Mouse (Mus musculus) left cerebral cortex, postnatal 36 days (tissue): ENCODE measurements around the gene Zbtb16. TPM values are rescaled to one million over a fixed set of nuclear protein-coding genes. Genes with fewer than 3 reads are reported as not detected.

ENCODE experiments used
- DNase-seq, 2 experiments: peaks; one replicate each; pipeline ENCODE4 v3.0.0; 2021 to 2022; ENCODE audit warnings: low spot score in 2 of 2, mixed read lengths in 1 of 2
- intact Hi-C: fragments of 180-260 bp; cut with DNase I; formaldehyde crosslinking; loops from one replicate; pipeline ENCODE4 v1.15.1; 2025
- total RNA-seq, 2 experiments: library from RNA; stranded (reverse); gene quantifications; 2 replicates each; pipeline ENCODE4 v1.2.3; 2021

Zbtb16 gene
- total RNA-seq, 2 experiments from 2014 or later, result 75.1 to 93.6 TPM

DNA sequence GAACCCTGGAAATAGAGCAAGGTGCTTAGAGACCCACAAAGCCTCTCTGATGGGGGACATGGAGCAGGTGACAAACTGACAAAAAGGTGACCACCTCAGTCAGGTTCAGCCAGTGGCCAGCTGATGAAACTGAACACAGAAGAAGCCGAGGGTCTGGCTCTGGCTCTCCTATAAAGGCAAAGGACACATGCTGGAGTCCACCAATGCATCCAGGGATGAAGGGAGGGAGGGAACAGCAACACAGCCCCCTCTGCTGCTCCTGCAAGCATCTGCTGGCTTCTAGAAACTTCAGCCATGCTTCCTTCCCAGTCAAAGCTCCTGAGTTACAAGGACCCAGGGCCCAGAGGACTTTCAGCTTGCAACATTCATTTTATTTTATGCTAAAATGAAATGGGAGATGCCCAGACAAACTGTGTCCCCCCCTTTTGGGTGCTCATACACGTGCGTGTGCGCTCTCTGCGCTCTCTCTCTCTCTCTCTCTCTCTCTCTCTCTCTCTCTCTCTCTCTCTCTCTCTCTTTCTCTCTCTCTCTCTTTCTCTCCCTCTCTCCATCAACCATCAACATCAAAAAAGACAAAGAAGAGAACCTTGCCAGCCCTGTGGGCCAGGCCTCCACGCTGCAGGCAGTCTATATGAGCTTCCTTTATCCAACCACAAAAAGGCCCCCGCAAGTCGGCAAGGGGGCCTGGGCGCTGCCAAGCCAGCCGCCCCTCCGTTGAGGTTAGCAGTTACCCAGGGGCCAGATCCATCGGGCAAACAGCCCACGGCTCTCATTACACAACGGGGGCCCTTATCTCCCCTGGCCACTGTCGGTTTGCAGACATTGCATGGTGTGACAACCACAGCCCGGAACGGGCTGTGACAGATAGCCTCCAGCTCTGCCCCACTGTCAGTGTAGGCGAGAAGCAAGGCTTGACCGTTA lies 21.8 kb downstream of the Zbtb16 start:
- no peak for DNase-seq

DNA sequence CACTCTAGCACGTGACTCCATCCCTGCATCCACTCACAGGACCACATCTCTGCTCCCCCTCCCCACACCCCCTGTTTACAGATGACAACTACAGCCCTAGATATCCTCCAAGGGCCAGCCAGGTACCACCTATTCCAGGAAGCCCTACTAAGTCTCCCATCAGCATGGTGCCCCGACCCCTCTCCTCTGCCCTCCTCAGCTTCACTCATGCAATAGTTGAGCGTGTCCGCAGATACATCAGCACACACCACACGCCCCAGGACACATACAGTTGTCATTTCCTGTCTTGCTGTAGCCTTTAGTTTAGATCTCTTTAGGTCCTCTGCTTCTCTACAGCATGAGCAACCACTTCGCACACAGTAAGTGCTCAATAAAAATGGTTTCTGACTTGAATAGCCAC lies 23.7 kb downstream of the Zbtb16 start:
- DNase-seq, result no peak
- intact Hi-C loops, result no loop called here

More for the DNA sequence above, 21.8 kb downstream of the Zbtb16 start:
- intact Hi-C loops, result no loop called here

DNA sequence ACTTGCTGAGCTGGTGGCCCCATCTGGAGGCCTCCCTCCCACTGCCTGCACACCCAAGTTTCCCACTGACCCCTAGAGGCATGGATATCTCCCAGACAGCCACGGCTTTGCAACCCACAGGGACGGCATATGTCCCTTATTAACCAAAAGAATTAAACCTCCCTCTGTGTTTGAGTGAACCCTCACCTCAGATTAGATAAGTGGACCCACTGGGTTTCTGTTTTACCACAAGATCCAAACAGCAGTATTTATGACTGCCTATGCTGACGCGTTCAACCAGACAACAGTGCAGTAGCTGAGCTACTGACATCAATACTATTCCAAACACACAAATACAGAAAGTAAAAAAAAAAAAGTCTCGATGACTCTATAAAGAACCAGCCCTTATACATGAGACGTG lies 29.4 kb downstream of the Zbtb16 start:
- DNase-seq, result no peak
- intact Hi-C loops, result no loop called here

DNA sequence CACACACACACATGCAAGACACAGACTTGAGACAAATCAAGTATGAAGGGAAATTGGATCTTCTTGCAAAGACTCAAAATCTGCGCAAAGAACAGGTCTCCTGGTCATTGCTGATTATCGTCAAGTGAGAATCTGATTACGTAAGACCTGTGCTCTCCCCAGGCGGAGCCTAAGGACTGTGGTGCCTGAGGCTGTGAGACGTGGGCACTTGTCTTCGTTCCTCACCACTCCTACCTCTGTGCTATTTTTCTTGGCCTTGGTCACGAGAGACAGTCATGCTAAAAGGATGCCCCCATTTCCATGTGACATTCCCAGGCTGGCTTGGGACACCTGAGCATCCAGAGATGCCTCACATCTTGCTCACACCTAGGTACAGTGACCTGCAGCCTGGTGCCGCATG lies 30.2 kb downstream of the Zbtb16 start:
- intact Hi-C loops, result no loop called here
- DNase-seq, result peak in 1 of 2 experiments; percentile 66

DNA sequence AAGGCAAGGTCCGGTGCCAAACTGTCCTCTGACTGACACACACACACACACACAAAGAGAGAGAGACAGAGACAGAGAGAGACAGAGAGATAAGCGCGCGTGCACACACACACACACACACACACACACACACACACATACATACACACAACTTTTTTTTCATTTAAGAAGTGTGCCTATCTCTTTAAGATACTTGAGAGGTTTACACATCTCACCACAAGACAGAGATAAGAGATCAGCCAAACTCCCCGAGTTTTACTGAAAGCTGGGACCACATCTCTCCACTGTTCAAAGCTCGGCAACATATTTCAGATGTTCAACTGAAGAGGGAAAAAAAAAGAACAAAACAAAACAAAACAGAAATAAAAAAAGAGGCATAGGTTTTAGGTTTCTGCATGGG lies 31.5 kb downstream of the Zbtb16 start:
- DNase-seq, result no peak
- intact Hi-C loops, result loop anchor here (5.0 kb wide), 1 partner anchor 72 kb away; no protein-coding TSS in a partner anchor

DNA sequence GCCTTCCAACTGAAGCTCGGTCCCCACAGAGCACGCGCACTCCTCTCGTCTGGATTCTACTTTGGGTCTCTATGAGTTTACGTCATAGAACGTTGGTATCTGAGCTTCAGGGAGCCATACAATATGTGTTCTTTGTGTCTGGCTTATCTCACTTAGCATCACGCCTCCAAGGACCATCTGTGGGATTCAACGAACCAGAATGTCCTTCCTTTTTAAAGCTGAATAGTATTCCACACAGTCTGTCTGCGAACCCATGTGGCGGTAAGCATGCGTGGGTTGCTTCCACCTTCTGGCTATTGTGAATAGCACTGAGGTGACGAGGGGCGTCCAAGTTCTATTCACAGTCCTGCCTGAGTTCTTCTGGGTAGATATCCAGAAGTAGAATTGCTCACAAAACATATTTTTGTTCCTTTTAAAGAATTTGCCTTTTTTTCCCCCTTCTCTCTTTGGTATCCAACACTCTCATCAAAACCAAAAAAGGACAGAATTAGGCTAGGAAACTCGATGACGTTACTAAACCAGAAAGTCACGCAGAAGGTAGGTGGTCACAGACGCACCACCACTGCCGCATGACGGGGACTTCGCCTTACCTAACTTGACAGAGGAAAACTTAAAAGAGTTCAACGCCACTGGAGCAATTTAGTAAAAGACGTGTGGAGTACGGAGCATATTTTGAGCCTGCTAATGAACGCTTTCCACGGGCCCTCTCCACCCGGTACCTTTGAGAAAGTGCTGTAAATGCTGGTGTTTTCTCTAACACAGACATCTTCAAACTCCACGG lies 32.4 kb downstream of the Zbtb16 start:
- peak; percentile 80 to 85 for DNase-seq
- intact Hi-C loops, result loop anchor here (5.0 kb wide), 1 partner anchor 71 kb away; no protein-coding TSS in a partner anchor

DNA sequence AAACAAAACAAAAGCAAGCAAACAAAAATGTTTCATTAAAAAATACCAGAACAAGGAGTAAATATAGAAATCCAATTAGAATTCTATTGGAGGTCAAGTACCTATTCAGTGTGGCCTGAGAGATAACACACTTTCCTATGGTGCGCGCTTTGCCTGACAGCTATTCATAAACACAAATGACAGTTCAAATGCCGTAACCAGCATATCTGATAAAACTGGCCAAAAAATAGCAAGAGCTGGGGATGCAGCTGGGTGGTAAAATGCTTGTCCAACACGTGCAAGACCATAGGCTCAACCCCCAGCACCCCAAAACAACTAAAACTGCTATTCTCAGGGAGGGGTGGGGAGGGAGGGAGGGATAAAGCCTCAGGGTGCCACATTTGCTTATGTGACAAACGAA lies 33.6 kb downstream of the Zbtb16 start:
- no peak for DNase-seq
- intact Hi-C loops, result loop anchor here (5.0 kb wide), 1 partner anchor 70 kb away; no protein-coding TSS in a partner anchor

DNA sequence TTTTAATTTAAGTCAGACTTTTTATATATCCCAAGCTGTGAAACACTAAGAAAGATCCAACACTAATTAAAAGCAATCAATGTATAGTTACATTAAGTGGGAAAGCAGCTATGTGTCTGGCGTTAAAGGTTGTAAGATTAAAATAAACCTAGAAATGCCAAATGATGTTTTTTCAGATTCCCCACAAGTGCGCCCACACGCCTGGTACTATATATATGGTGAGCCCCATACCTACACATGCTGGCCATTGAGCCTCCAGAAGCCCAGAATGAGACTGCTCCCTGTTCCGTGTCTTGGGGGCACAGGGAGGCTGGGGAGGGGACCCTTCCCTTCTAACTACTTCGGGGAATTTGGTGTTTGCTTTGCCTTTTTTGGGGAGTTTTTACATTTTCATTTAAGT lies 34.7 kb downstream of the Zbtb16 start:
- no peak for DNase-seq
- intact Hi-C loops, result loop anchor here (5.0 kb wide), 1 partner anchor 69 kb away; no protein-coding TSS in a partner anchor

DNA sequence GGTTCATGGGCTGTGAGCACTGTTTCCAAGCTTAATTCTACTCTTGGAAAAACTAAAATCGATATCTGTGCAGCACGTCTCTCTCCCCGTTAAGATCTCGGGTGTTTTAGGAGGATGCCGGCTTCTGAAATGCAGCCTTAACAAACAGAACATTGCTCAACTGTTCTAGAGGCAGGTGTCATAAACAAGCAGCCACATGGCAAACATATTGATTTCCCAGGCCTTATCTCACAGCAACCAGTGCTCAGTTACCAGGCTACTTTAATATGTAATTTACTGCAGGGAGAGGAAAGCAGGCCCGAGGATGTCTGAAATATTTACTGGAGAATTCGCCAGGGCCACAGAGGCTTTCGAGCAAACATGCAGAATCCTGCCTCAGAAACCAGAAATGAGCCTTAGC lies 35.4 kb downstream of the Zbtb16 start:
- intact Hi-C loops, result loop anchor here (5.0 kb wide), 1 partner anchor 68 kb away; no protein-coding TSS in a partner anchor
- DNase-seq, result no peak

DNA sequence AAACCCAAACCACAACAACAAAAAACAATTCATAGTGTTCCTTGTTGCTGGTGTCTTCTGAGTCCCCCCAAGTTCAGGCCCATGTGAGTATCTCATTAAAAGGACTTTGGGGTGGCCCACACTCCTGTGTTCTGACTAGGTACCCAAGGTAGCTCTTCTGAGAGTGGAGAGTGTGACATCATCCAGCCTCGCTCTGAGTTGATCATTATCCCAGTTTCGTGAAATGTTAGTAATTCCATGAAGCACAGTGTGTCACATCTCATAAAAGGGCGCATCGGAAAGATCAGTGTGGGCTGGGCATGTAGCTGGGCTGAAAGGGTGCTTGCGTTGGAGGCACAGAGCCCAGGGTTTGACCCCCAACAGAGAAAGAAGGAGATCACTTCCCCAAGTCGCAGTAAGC lies 38.0 kb downstream of the Zbtb16 start:
- intact Hi-C loops, result no loop called here

DNA sequence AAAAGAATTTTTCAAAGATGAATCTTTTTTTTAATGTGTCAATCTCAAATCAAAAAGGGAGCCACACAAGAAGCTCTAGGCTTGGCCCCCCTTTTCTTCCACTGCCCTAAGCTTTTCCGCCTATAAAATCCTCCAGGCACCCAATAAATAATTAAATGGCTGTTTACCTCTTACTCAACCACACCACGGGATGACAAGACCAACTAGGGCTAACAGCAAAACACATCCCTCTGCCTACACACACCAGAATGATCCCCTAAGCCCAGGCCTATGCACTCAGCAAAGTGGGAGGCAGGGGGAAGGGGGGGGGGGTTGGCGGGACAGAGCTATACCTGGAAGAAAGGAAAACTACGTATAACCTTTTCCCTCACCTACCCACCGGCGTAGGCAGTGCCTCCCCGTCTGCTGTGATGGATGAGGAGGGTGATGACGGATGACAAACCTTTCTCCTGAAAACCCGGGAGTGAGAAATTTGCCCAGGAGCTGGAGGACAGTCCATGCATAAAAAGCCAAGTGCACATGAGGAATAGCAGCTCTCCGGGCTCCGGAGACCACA lies 39.7 kb downstream of the Zbtb16 start:
- intact Hi-C loops, result no loop called here

More for the DNA sequence above, 38.0 kb downstream of the Zbtb16 start:
- DNase-seq, result no peak

DNA sequence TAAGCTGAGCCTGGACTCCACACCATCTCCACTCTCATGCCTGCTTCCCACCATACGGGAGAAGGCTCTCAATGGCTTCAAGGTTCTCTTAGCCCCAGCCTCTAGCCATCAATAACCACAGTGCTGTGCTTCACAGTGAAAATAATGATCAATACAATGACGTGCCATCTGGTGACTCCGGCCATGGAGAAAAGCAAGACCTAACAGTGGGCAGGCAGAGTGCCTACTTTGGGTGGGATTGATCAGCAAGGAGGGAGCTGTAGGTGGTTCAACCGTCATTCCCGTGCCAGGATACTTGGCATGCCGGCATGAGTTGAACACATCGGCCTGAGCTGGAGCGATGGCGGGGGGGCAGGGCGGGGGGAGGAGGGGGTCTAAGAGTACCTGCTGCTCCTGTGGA lies 40.3 kb downstream of the Zbtb16 start:
- intact Hi-C loops, result no loop called here
- DNase-seq, result no peak

More for the DNA sequence above, 39.7 kb downstream of the Zbtb16 start:
- no peak for DNase-seq

DNA sequence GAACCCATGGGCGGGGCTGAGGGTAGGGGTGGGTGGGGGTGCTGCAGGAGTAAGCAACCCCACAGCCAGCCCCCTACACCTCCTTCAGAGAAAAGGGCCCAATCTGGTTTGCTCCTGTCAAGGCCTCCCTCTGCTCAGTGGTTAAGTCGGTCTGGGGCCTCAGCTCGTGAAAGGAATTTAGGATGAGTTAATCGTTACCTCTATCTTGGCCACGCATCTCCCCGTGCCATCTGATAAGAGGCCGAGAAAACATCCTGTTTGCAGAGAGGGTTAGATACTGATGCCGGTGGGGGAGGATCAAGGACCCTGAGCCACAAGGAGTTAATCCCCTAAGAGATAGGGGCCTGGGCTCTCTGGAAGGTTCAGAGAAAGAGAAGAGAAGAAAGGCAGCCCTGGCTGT lies 40.9 kb downstream of the Zbtb16 start:
- intact Hi-C loops, result no loop called here

DNA sequence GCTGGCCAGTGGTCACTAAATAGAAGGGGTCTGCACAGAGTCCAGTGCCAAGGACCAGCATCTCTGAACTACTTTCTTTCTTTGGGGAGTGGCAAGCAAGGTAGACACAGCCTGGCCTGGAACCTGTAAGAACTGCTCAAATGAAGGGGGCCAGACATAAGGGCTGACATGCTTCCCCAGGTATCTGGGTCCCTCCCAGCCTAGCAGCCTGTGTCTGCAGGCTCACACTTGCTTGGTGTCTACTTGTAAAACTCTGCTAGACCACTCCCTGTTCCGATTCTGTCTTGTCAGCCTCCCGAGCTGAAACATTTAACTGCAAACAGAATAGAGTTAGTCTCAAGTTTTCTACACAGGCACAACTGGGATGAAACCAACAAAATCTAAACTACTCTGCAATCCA lies 41.6 kb downstream of the Zbtb16 start:
- DNase-seq, result no peak
- intact Hi-C loops, result no loop called here

More for the DNA sequence above, 40.9 kb downstream of the Zbtb16 start:
- DNase-seq, result no peak

DNA sequence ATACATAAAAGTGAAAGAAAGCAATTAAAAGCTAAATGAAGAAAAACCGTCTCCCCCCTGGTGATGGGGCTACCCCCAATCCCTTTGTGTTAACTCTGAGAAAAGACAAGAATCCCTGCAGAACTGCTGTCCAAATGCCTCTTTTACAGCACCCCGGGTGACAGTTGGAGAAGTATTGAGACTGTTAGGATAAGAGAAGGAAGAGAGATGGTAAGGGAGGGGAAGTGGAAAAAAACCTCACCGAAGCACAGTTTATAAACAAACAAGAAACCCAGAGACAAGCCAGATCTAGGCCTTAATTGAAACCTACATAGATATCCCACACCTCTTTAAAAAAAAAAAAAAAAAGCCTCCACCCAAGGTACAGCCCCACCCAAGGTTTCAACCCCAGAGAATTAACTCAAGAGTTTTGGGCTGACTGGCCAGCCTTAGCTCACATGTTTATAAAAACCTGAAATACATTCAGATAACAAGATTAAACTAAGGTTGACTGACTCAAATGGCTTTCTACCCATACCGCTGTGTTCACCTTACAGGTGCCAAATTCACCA lies 42.3 kb downstream of the Zbtb16 start:
- no peak for DNase-seq
- intact Hi-C loops, result no loop called here

DNA sequence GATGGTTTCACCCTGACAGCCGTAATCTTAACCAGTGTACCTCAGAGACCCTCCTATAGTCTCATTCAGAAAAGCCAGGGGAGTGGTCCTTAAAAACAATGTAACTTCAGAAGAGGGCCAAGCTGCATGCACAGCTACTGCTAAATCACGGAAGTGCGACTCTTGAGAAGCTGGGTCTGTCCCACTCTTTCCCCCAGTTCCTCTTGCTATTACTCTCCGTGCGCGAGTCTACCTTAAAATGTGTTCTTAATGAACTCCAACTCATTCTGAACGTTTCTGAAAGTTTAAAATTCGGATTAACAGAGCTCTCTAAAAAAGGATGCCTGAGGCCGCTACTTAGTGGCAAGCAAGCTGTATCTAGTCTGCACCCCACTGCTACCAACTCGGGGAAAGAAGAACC lies 45.4 kb downstream of the Zbtb16 start:
- DNase-seq, result no peak
- intact Hi-C loops, result no loop called here

DNA sequence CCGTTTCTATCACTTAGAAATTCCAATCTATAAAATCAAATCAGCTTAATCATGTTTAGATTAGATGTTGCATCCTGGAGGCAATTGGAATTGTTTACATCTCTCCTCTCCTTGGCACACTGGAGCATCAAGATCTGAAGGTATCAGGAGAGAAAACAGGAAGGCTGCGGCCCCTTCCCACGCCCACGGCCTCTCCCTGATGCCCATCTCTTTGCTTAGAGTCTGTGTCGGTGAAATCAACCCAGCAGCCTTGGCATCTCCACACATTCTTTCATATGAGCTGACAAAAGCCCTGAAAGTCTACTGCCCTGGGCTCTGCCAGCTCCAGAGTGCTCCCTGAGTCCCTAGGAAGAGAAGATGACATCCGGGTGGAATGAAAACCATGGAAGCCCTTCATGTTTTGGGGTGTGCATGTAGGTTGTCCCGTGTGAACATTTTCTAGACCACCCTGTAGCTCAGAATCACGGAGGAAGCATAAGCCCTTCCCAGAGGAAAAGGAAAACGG lies 48.1 kb downstream of the Zbtb16 start:
- DNase-seq, result no peak
- intact Hi-C loops, result no loop called here

DNA sequence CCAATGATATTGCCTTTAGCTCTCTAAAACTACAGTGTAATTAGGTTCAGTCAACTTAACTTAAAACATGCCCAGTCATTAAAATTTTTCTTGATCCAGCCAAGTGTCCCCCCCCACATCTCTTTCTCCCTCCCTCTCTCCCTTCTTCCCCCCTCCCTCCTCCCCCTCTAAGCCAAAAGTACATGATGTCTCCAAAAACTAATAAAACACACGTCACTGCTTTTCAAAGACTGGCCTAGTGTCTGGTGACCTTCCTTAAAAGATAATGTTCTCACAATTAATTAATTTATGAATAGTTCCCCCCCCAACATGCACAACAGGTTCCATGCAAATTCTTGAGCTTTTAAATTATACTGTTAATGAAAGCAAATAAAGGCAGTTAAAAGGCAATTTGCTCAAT lies 48.7 kb downstream of the Zbtb16 start:
- no peak for DNase-seq
- intact Hi-C loops, result no loop called here

DNA sequence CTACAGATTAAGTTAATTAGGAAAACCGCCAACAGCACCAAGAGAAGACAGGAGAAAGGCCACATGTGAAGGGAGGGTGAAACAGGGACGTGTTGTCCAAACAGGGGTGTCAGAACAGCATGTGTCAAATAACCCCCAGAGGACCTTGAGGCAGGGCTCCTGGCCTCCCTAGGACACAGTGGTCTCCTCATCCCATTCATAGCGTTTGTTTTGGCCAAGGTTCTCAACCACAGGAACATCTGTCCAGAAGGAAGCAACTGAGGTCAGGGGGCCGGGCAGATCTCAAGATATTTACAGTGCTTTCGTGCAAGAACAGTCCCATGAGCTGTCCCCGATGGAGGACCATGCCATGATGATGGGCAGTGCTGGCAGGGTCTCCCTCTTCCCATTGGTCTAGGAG lies 49.2 kb downstream of the Zbtb16 start:
- intact Hi-C loops, result no loop called here
- no peak for DNase-seq

DNA sequence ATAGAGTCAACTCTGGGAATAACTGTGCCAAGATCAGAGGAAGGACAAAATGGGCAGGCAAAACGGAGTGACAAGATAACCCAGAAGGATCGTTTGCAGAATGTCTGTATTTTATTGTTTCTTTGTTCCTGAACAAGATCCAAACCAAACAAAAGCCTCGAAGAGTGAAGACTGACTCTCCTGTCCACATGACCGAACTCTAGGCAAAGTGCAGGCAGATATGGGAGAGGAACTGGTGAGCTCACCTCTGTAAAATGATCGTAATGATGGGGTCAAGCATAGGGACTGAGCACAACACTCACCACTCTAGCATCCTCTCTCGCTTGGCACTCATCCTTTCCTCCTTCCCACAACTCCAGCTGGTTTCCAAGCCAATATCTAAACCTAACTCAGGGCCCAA lies 51.1 kb downstream of the Zbtb16 start:
- intact Hi-C loops, result no loop called here
- DNase-seq, result no peak
